Mouse (Mus musculus) liver, embryonic 16.5 days (tissue): ENCODE results near the gene Pglyrp1. TPM values are rescaled to one million over a fixed set of nuclear protein-coding genes. Genes with fewer than 3 reads are reported as not detected.

Experiments
- ATAC-seq: fragments of 200-750 bp; cut with Nextera tagmentation; 2 replicates; pipeline ENCODE4 v1.8.0; 2017; ENCODE audit warnings: low read depth, mild to moderate bottlenecking, moderate number of reproducible peaks, moderate library complexity
- H3K27ac ChIP-seq: fragments of 300-500 bp; sonication (generic); 2 replicates; pipeline ENCODE4 v1.5.1; 2014; ENCODE audit warnings: mild to moderate bottlenecking, low read length
- H3K27me3 ChIP-seq: fragments of 300-500 bp; sonication (generic); 2 replicates; pipeline ENCODE4 v1.6.1; 2014; ENCODE audit warnings: low read depth, low read length, mixed read lengths; ENCODE audit not compliant: control insufficient read depth, insufficient read depth
- H3K36me3 ChIP-seq: fragments of 300-500 bp; sonication (generic); 2 replicates; pipeline ENCODE4 v1.6.1; 2014; ENCODE audit warnings: mild to moderate bottlenecking; ENCODE audit not compliant: control insufficient read depth, insufficient read depth
- H3K4me1 ChIP-seq: fragments of 300-500 bp; sonication (generic); 2 replicates; pipeline ENCODE4 v1.6.1; 2014; ENCODE audit warnings: low read depth, low read length, mixed read lengths; ENCODE audit not compliant: control insufficient read depth
- H3K4me2 ChIP-seq: fragments of 300-500 bp; sonication (generic); 2 replicates; pipeline ENCODE4 v1.6.1; 2014; ENCODE audit warnings: low read depth, low read length, mixed read lengths
- H3K4me3 ChIP-seq: fragments of 300-500 bp; sonication (generic); 2 replicates; pipeline ENCODE4 v1.5.1; 2014; ENCODE audit warnings: low read depth, mild to moderate bottlenecking, low read length
- H3K9ac ChIP-seq: fragments of 300-500 bp; sonication (generic); 2 replicates; pipeline ENCODE4 v1.6.1; 2014; ENCODE audit warnings: low read depth, low read length
- H3K9me3 ChIP-seq: fragments of 300-500 bp; sonication (generic); replicated peaks from 2 replicates; pipeline ENCODE4 v1.6.1; 2016; ENCODE audit warnings: low read length; ENCODE audit not compliant: control insufficient read depth
- WGBS: fragments of 180-500 bp; shearing (Covaris S2); extraction: QIAGEN DNeasy Blood & Tissue Kit; methylation state at CpG from one replicate; pipeline ENCODE4 v1.1.7; 2014; ENCODE audit not compliant: insufficient replicate concordance; 5-methylcytosine and 5-hydroxymethylcytosine counted together
- polyA plus RNA-seq: library from polyadenylated mRNA; unstranded; fragments of >200 nt; fragmentation: Nextera tagmentation; extraction: Ambion mirVana; gene quantifications from 2 replicates; pipeline ENCODE4 v1.2.1, GENCODE M21; 2015

Gene Pglyrp1
- polyA plus RNA-seq, 1 experiment from 2014 or later = 87.5 TPM

DNA sequence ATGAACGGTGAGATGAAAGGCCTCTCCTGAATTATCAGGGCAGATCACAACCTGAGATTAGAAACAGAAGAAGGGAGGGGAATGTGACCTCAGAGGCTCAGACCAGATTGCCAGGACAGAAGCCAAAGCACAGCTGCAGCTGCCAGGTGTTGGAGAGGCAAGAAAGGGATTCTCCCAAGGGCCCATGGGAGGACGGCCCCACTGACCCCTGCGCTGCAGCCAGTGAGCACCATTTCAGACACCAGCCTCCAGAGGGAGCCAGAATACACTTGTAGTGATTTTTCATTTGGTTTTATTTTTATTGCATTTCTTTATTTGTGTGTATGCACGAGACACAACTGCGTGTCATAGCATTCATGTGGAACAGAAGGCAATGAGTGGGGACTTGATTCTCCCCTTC is 25.4 kb downstream of the Pglyrp1 start:
- no peak for ATAC-seq
- no peaks in the 10 kb centered on the region for H3K9me3 ChIP-seq
- WGBS = 52% methylated on average over 5 of the region's 5 CpGs

GRCm38 (mm10) chr7:18900513-18900912 is 29.4 kb downstream of the Pglyrp1 start:
- no peaks in the 10 kb centered on the region for H3K27me3 ChIP-seq
- no peak for ATAC-seq
- no peak overlapping the region for H3K9ac ChIP-seq
- no peaks in the 10 kb centered on the region for H3K9me3 ChIP-seq
- WGBS = 54% methylated on average over 2 of the region's 2 CpGs
- no peak overlapping the region for H3K4me3 ChIP-seq
- no peaks in the 10 kb centered on the region for H3K4me1 ChIP-seq
- H3K4me2 ChIP-seq = no peak overlapping the region
- H3K27ac ChIP-seq = no peak overlapping the region
- H3K36me3 ChIP-seq = no peaks in the 10 kb centered on the region

More for the DNA sequence above, 25.4 kb downstream of the Pglyrp1 start:
- Histone ChIP-seq H3K36me3 (no peaks in the 10 kb centered on the region), H3K27ac (no peak overlapping the region), H3K27me3 (peaks cover 15% of the 10 kb centered on the region), H3K4me2 (no peak overlapping the region), H3K4me3 (no peak overlapping the region), H3K9ac (no peak overlapping the region), H3K4me1 (peaks cover 11% of the 10 kb centered on the region)

DNA sequence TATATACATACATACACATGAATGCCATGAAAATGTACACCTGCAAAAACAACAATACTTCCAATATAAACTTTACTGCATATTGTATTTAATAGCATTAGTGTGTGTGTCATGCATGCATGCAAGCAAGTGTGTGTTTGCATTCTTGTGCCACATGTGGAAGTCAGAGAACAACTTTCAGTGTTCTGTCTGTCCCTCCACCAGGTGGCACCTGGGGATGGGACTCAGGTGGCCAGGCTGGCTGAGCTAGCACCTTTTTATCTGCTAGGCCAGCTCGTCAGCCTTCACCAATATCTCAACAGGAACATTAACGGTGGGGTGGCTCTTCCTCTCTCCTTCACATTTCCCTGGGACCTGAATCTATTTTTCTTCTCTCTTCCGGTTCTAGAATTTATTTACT is 31.4 kb downstream of the Pglyrp1 start:
- 57% methylated on average over 3 of the region's 3 CpGs for WGBS
- H3K27ac ChIP-seq = no peak overlapping the region
- no peak for ATAC-seq
- no peaks in the 10 kb centered on the region for H3K27me3 ChIP-seq
- H3K4me3 ChIP-seq = no peak overlapping the region
- no peaks in the 10 kb centered on the region for H3K4me1 ChIP-seq
- no peaks in the 10 kb centered on the region for H3K36me3 ChIP-seq
- no peak overlapping the region for H3K4me2 ChIP-seq
- no peak overlapping the region for H3K9ac ChIP-seq
- H3K9me3 ChIP-seq = no peaks in the 10 kb centered on the region

GRCm38 (mm10) chr7:18904971-18905370 is 33.8 kb downstream of the Pglyrp1 start:
- H3K27ac ChIP-seq = no peak overlapping the region

DNA sequence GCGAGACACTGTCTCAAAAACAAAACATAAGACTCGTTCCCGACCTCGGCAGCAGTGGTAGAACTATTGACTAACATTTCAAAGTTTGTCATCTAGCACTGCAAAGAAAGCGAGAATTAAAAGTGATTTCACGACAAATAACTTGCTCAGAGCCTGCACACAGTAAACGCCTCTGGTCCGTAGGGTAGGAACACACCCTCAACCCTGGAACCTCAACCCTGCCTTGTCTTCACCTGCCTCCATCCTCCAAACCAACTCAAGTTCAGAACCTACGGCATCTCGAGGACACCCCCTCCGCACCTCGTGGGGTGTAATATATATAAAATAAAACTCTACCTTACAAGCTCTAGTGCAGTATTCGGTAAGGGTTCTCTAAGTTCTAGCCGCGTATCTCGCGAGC is 38.7 kb downstream of the Pglyrp1 start:
- Histone ChIP-seq H3K4me1 (peaks cover 15% of the 10 kb centered on the region), H3K9ac (peak overlapping the region; percentile 67), H3K9me3 (no peaks in the 10 kb centered on the region), H3K36me3 (no peaks in the 10 kb centered on the region), H3K27me3 (no peaks in the 10 kb centered on the region), H3K4me2 (peak overlapping the region; percentile 80), H3K4me3 (peak overlapping the region; percentile 74), H3K27ac (0 out of 2 replicates have a peak overlapping the region, but pooled peaks have one; percentile 3)
- ATAC-seq = 0 out of 2 replicates have a peak, but pooled peaks have one; percentile 15
- 4% methylated on average over 17 of the region's 17 CpGs for WGBS

More at GRCm38 (mm10) chr7:18904971-18905370, 33.8 kb downstream of the Pglyrp1 start:
- no peaks in the 10 kb centered on the region for H3K9me3 ChIP-seq
- WGBS = 67% methylated on average over 3 of the region's 3 CpGs
- H3K36me3 ChIP-seq = no peaks in the 10 kb centered on the region
- ATAC-seq = no peak
- peaks cover 8% of the 10 kb centered on the region; the same call in 1 of the 2 replicates for H3K4me1 ChIP-seq
- H3K4me3 ChIP-seq = no peak overlapping the region
- H3K27me3 ChIP-seq = no peaks in the 10 kb centered on the region
- H3K4me2 ChIP-seq = no peak overlapping the region
- no peak overlapping the region for H3K9ac ChIP-seq

GRCm38 (mm10) chr7:18910241-18910831 is 39.2 kb downstream of the Pglyrp1 start, which contains the start of gene Ccdc61:
TSS of gene Ccdc61 (minus strand) at chr7:18910415.
- peaks cover 15% of the 10 kb centered on the region for H3K4me1 ChIP-seq
- peak within 1 kb of the TSS; percentile 74 for H3K4me3 ChIP-seq
- 0 out of 2 replicates have a peak within 1 kb of the TSS, but pooled peaks have one; percentile 3 for H3K27ac ChIP-seq
- ATAC-seq = peak; percentile 99
- peak within 1 kb of the TSS; percentile 80 for H3K4me2 ChIP-seq
- no peaks in the 10 kb centered on the region for H3K9me3 ChIP-seq
- H3K9ac ChIP-seq = peak within 1 kb of the TSS; percentile 67
- no peaks in the 10 kb centered on the region for H3K36me3 ChIP-seq
- WGBS = under 1% methylated on average over 33 of the region's 33 CpGs
- no peaks in the 10 kb centered on the region for H3K27me3 ChIP-seq

GRCm38 (mm10) chr7:18916254-18916653 is 45.1 kb downstream of the Pglyrp1 start:
- no peak overlapping the region for H3K4me3 ChIP-seq
- H3K27ac ChIP-seq = no peak overlapping the region
- H3K4me1 ChIP-seq = no peaks in the 10 kb centered on the region
- H3K27me3 ChIP-seq = peaks cover 3% of the 10 kb centered on the region; the same call in 1 of the 2 replicates
- 50% methylated on average over 4 of the region's 4 CpGs for WGBS
- H3K9ac ChIP-seq = no peak overlapping the region
- no peaks in the 10 kb centered on the region for H3K9me3 ChIP-seq
- ATAC-seq = no peak
- H3K36me3 ChIP-seq = no peaks in the 10 kb centered on the region
- H3K4me2 ChIP-seq = no peak overlapping the region

GRCm38 (mm10) chr7:18917931-18918330 is 46.8 kb downstream of the Pglyrp1 start:
- H3K4me3 ChIP-seq = no peak overlapping the region
- H3K36me3 ChIP-seq = no peaks in the 10 kb centered on the region
- no peak for ATAC-seq
- H3K9ac ChIP-seq = no peak overlapping the region
- H3K4me1 ChIP-seq = no peaks in the 10 kb centered on the region
- 53% methylated on average over 3 of the region's 3 CpGs for WGBS
- no peak overlapping the region for H3K27ac ChIP-seq
- no peaks in the 10 kb centered on the region for H3K9me3 ChIP-seq
- H3K4me2 ChIP-seq = no peak overlapping the region
- peaks cover 8% of the 10 kb centered on the region; the same call in 1 of the 2 replicates for H3K27me3 ChIP-seq

GRCm38 (mm10) chr7:18921069-18921468 is 49.9 kb downstream of the Pglyrp1 start:
- no peak overlapping the region for H3K4me2 ChIP-seq
- 5% methylated on average over 12 of the region's 12 CpGs for WGBS
- no peaks in the 10 kb centered on the region for H3K36me3 ChIP-seq
- no peak overlapping the region for H3K4me3 ChIP-seq
- ATAC-seq = 0 out of 2 replicates have a peak, but pooled peaks have one; percentile 32
- no peaks in the 10 kb centered on the region for H3K4me1 ChIP-seq
- H3K9me3 ChIP-seq = no peaks in the 10 kb centered on the region
- no peak overlapping the region for H3K27ac ChIP-seq
- H3K27me3 ChIP-seq = peaks cover 31% of the 10 kb centered on the region
- no peak overlapping the region for H3K9ac ChIP-seq
